Mouse (Mus musculus) monocyte, adult 5-6 weeks (primary cell): ENCODE data around the gene Ptk6. TPM values are rescaled to one million over a fixed set of nuclear protein-coding genes. Genes with fewer than 3 reads are reported as not detected.

Experiments used
- ATAC-seq: fragments of 153-309, 156-312 bp; replicated peaks from 2 replicates; pipeline ENCODE4 v1.8.0; 2017; ENCODE audit warnings: mild to moderate bottlenecking; ENCODE audit not compliant: low TSS enrichment, insufficient number of reproducible peaks, severe bottlenecking, poor library complexity, low FRiP score
- total RNA-seq: library from RNA; stranded (forward); fragments of 200-1000, 200-491, 200-594 nt; gene quantifications from 3 replicates; pipeline ENCODE4 v1.2.3, GENCODE M21; 2017

Ptk6 gene
- total RNA-seq, 1 experiment from 2014 or later = 3.0 TPM

DNA sequence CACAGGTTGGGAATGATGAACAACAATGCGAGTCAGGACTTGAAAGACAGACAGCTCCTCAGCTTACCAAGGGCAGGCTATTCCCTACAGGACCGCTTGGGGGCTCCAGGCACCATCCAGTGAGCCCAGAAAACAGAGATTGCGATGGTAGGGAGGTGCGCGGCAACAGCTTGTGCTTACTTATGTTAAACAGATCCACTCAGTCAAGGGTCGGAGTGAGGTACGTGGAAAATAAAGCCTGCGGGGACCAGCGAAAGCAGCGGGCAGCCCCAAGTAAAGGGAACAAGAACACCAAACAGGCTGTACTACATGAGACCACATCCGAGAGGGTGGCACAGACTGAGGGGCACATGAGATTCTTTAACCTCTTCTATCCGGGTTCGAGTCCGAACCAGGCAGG is 16.0 kb downstream of the Ptk6 start:
- ATAC-seq = peak; percentile 72

DNA sequence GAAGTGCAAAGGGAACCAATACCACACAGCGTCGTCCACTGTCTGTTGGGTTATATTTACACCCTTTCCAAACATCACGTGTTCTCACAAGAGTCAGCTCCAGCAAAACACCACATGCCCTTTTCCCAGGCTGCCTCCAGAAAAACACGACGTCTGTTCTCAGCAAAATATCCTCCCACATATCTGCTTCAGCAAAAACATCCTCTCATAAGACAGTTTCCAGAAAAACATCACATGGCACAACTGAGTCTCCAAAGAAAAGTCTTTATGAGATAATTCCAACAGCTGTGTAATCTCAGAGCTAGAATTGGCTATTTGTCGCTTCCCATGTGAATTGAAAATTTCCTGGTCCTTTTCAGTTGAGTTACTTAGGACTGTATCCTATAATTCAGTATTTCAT is 21.7 kb downstream of the Ptk6 start:
- ATAC-seq = no peak

DNA sequence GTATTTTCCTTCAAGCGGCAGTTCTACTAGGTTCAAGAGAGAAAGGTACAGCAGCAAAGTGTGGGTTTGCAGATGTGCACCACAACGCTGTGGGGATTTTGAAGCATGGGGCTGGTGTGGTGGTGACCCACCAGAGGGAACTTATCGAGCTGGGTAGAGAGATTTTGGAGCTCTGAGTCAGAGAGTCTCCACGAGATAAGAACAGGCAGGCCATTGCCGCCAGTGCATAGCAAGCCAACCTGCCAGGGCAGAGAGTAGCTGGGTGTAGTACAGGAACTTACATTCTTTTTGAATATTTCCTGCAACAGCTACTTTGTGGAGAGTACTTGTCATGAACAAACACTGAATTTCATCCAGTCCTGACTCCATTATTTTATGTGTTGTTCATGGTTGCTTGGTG is 24.1 kb downstream of the Ptk6 start:
- ATAC-seq = no peak

DNA sequence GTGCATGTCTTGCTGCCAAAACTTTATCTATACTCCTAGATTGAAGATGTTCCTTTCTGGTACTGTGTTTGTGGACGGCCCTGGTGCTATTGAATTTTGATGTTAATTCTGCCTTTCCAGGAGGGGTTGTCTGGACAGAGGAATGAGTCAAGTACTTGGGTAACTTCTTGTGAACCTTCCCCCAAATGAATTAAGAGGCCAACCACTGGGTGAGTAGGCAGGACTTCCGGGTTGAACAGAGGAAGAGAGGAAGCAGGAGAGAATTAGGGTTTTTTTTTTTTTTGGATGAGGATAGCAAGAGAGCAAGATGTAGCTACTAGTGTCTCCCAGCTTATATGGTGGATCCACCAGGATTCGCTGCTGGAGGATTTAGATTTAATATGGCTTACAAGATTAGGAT is 24.6 kb downstream of the Ptk6 start:
- ATAC-seq = no peak

- ATAC-seq = no peak
These were observed 27.9 kb downstream of the Ptk6 start for GRCm38 (mm10) chr2:181174646-181175045.

- ATAC-seq = no peak
These were observed 36.1 kb downstream of the Ptk6 start for GRCm38 (mm10) chr2:181166469-181166868.

GRCm38 (mm10) chr2:181160821-181161220 is 41.8 kb downstream of the Ptk6 start:
- no peak for ATAC-seq

- ATAC-seq = no peak
These were observed 42.8 kb downstream of the Ptk6 start for GRCm38 (mm10) chr2:181159771-181160170.

GRCm38 (mm10) chr2:181159091-181159514 is 43.5 kb downstream of the Ptk6 start:
- no peak for ATAC-seq

GRCm38 (mm10) chr2:181158471-181158870 is 44.1 kb downstream of the Ptk6 start:
- no peak for ATAC-seq

GRCm38 (mm10) chr2:181157716-181158302 is 44.8 kb downstream of the Ptk6 start:
- no peak for ATAC-seq

- ATAC-seq = no peak
These were observed 45.4 kb downstream of the Ptk6 start for GRCm38 (mm10) chr2:181157180-181157579.

DNA sequence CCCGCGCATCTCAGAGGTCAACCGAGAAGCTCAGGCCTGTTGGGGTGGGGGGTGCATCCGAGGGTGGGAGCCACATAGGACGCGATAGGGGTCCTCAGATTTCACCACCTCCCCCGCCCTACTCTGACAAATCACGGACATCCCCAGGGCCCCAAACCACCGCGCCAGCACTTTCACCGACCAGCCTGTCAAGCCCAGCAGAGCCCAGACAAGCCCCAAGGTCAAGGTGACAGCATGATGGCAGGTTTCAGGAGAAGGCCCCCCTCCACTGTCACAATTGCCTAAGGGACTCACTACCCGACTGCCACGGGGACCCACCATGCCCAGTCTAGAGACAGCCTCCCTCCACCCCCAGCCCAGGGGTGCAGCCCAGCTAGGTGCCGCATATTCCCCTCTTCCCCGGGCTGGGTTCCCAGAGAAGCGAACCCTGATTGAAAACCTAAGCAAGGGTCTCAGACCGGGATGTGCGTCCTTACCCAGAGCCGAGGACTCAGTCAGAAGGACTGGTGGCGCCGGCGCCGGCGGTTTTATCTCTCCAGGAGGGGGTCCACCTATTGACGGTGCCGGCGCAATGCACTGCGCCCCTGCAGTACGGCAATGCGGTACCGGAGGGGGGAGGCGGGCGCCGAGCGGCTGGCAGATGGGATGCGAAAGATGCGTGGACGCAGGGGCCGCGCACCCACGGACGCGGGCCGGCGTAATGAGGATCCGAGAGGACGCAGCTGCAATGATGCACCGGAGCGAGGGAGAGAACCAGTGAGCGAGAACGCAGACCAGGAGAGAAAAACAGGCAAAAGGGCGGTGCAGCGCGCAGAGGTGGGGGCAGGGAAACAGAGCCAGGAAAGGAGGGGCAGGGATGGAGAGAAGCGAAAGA is 46.1 kb downstream of the Ptk6 start, which contains the start of gene Eef1a2:
Gene Eef1a2, minus strand, starts transcription at position 767 of the 874 bp plus-strand sequence.
- ATAC-seq = no peak

DNA sequence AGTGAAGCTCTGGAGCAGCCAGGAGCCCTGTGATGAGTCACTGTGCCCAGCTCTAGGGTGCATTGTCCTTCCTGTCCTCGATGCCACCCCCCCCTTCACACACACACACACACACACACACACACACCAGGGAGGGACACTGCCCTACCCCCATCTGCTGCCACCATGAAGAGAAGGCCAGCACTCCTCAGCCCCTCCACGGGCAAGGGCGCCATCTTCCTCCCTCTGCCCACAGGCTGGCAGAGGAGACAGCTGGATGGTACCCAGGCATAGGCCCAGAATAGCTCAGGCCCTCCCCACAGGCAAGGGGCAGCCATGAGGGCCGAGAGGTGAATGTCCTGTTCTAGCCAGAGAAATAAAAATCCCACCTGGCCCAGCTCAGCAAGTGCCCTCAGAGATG is 46.8 kb downstream of the Ptk6 start:
- no peak for ATAC-seq

- no peak for ATAC-seq
These were observed 47.7 kb downstream of the Ptk6 start for GRCm38 (mm10) chr2:181154831-181155415.

DNA sequence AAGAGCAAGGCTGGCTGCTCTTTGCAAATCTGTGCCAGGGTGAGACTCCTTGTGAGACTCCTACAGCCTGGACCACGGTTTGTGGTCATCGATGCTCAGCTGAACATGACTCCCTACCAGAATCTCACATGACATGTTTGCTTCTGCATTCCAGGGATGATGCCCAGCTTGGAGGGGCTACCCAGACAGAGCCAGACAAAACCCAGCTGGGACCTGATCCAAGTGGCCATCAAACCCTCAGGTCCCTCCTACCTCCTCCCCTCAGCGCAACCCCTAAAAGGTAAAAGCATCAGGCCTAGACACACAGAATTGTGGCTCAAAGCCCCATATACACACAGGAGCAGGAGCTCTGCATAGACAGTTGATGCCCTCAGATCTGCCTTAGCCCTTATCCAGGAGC is 48.2 kb downstream of the Ptk6 start:
- no peak for ATAC-seq

- no peak for ATAC-seq
These were observed 48.8 kb downstream of the Ptk6 start for GRCm38 (mm10) chr2:181153837-181154236.

DNA sequence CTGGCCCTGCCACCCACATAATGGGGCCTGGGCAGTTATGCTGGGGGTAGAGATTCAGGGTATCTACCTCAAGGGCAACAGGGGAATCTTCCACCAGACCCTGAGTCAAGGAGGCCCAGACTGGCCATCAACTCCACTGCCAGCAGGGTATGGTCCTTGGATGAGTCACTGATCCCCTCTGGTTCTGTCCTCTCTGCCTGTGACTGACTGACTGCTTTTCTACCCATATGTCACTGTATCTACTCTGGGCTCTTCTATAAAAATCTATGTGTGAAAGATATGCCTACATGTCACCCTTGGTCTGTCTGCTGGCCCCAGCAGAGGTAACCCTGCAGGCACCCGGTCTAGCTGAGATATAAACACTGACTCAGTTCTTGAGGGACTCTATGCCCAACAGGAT is 49.5 kb downstream of the Ptk6 start:
- no peak for ATAC-seq

- no peak for ATAC-seq
These were observed 49.9 kb downstream of the Ptk6 start for GRCm38 (mm10) chr2:181152701-181153100.

- no peak for ATAC-seq
These were observed 52.3 kb downstream of the Ptk6 start for GRCm38 (mm10) chr2:181150281-181150680.
